Mouse (Mus musculus) NIH3T3 (cell line): ENCODE results near the gene Hoxd4.

ENCODE experiments used
- DNase-seq: peaks from one replicate; pipeline ENCODE4 v3.0.0-alpha.2; 2012; ENCODE audit warnings: low read depth

Gene Hoxd4

DNA sequence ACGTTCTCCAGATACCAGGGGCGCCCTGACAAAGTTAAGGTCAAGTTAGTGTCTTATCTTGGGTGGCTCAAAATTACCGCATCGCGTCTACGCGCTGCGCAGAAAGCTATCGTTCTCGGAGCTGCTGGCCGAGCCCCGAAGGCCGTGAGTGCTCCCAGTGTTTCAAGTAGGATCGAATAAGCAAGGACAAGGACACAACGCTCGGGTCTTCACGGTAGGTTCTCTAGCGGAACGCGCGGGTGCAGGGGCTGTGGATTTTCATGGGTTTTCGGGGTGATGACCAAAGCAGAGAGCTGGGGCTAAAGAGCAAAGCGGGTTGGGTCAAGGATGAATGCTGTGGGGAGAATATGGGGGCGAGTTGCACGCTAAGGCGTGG lies 32.1 kb upstream of the Hoxd4 start:
- no peak for DNase-seq

DNA sequence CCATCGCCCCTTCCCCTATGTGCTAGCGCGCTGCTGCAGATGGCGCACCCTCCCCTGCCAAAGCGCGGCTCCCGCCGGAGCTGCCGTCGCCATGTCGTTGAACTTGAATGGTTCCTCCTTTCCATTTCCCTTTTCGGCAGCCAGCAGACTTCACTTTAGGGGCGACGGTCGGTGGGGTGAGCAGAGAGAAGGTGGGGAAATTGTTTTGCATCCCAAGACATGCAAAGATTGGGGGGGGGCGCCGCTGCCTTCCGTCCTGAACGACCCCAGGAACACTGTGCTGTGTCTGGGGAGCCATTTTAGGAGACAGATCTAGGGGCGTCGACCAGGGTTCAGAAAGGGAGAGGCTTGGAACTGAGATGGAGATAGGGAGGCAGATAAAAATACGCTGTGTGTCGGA lies 31.7 kb upstream of the Hoxd4 start:
- no peak for DNase-seq

DNA sequence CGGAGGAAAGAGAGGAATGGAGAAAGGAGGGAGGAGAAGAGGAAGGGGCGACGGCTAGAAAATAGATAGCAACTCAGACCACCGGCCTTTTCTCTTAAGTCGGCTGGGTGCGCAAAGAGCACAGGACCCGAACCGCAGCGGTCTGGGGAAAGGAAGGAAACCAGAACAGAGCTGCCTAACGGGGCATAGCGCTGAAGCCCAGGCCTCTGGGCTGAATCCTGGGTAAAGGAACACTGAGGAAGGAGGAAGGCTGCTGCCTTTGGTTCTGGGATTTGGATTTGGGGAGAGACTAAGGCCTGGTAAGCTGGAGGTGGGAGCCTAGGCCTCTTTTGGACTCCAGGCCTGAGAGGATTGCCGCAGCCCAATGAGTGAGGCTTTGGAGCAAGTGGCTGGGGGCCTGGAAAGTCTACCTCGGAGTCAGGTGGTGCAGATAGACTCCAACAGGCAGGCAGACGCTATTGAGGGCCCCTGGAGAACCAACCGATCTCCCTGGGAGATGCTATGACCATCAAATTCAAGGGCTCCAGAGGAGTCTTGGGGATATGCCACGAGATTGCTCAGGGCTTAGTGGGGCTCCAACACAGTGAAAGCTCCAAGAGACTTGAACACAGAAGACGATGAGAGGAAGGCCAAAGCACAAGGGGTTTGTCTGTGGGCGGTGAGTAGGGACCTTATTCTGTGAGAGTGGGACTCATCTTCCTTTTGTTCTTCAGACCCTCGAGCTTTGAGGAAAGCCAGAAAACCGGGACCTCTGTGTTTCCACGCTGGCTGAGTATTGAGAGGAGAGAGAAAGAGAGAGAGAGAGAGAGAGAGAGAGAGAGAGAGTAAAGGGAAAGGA lies 30.9 kb upstream of the Hoxd4 start:
- DNase-seq = no peak

DNA sequence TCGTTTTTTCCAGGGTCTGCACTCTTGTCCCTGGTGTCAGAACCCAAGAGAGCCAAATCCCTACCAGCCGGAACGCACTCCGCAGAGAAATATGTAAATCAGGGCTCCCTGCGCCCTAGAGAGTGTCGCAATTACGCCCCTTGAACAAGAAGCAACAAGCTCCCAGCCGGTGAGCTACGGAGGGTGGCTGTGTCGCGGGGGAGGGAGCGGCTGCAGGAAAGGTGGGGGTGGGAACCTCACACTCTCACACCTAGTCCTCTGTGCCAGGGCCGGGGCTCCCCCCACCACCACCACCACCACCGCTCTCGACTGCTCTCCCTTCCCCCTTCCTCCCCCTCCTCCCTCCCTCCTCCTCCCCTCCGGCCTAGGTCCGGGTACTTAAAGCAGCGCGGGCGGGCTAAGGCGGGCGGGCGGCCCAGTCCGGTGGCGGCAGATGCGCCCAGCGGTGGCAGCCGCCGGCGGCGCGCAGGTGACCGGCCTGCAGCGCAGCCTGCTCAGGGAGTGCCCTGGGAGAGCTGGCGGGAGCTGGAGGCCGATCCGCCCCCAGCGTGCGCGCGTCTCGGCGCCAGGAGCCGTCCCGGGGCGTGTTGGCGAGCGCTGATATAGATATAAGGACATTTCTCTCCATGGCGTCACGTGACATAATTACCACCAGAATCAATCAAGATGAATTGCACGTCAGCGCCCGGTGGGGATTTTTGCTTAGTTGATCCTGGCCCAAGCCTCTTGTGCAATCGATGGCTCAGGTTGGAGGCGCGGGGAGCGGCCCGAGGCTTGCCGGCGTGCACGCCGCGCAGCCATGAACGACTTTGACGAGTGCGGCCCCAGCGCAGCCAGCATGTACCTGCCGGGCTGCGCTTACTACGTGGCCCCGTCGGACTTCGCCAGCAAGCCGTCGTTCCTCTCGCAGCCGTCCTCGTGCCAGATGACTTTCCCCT lies 29.9 kb upstream of the Hoxd4 start:
- DNase-seq = no peak

DNA sequence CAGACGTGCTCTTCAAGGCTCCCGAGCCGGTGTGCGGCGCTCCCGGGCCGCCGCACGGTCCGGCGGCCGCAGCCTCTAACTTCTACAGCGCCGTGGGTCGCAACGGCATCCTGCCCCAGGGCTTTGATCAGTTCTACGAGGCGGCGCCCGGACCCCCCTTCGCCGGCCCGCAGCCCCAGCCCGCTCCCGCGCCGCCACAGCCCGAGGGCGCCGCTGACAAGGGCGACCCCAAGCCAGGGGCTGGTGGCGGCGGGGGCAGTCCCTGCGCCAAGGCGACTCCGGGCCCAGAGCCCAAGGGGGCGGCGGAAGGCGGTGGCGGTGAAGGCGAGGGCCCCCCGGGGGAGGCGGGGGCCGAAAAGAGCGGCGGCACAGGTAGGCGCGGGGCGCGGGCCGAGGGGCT lies 28.9 kb upstream of the Hoxd4 start:
- DNase-seq = no peak

DNA sequence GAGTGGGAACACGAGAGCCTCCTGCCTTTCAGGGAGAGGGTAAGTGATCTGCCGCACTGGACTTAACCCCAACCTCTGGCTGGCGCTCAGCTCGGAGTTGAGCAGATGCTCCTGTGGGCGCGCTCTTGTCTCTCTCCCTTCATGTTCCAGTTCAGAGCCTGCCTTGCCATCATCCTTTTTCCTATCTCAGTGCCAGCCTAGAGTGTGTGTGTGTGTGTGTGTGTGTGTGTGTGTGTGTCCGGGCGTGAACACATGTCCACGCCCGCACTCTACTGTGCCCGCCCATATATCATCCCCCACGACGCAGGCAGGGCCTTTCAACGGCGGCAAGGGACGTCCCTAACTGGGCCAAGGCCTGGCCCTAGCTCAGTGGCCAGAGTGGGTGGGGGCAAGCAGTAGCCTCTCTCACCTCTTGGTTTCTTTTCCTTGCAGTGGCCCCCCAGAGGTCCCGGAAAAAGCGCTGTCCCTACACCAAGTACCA lies 28.2 kb upstream of the Hoxd4 start:
- DNase-seq = no peak

DNA sequence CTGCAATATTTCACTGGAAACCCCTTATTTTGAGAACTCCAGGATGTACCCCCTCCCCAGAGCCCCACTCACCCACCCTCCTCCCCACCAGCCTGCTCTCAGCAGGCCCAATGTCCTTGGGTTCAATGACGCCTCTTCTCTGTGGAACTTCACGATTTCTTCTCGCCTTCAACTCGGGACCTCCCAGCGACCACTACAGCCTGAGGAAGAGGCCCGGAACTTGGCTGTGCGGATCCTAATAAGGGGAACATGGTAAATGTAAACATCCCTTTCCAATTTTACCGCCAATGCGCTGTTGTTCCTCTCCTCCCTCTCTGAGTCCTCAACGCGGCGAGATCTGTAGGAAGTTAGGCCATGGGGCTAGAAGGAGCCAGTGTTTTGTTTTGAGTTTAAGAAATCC lies 27.6 kb upstream of the Hoxd4 start:
- no peak for DNase-seq

DNA sequence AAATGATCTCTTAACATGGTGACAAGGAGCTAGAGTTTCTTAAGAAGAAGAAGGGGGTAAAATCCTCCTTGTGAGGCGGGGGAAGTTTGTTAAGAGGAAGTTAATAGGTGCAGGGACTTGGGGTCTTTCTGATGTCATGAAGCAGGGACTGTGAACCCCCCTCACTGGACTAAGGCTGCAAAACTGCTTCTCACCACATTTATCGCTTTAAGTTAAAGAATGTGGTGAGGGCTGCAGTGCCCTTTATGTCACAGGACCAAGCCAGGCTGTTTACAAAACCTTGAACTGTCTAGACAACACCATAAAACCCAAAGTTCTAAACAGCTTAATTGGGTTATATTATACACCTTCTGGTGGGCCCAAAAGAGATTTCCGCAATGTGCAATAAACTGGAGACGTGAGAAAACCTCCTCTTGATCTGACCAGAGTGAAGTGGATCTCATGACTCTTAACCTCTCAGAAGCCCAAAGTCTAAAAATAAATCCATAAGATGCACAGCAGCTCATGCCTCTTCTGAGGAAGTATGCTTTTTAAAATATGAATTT lies 26.6 kb upstream of the Hoxd4 start:
- no peak for DNase-seq

DNA sequence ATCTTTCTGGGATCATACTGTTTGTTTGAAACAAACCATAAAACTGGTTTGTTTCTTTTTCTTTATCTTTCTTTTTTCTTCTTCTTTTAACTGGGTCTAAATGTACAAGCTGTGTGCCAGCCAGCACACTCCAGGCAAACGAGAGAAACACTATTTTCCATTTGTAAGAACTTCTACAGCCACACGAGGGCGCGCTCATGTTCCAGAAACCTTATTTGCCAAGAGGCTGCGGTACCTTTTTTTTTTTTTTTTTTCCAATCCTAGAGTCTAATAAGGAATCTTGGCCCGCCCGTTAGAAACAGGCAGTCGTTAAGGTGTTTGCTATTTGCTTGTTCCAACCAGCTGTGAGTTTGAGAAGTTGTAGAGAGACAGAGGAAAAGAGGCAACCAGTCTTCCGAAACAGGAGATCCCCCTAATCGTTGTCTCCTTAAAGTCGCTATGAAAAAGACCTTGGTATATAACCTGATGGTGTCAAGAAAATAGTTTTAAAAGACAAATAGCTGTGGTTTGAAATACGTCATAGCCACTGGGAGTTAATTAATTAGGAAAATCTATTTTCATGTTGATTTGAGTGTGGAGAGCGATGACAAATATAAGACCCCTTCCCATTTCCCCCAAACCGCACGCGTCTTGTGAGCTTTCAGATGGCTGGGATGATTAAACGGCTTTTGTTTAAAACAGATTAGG lies 25.3 kb upstream of the Hoxd4 start:
- peak; percentile 89 for DNase-seq

DNA sequence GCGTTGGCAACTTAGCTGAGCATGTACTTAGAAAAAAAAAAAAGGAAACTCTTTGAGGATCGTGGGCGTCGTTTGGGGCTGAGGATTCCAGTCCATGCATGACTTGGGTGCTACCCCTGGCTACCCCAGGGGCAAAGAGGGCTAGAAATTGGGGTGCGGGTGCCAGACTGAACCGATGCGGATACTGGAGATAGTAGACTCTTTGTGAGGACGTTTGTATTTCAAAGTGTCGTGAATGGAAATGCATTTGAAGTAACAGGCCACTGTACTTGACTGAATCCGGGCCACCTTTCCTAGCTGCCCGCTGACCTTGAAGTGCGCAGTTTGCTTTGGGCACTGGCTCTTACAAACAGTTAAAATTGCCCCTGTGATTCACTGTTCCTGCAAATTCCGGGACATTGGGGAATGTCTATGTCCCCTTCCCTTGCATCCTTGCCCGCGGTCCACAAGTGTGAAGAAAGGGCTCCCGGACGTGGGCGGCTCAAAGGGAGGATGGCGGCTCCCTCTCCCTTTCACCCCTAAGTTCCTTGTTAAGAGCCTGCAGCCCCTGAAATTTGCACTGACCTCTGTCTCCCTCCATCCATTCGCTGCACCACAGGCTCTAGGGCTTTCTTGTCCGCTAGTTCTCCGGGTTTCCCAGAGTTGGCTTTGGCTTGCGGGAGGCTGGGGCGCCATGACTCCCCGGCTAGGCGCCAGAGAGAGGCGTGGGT lies 24.6 kb upstream of the Hoxd4 start:
- no peak for DNase-seq

DNA sequence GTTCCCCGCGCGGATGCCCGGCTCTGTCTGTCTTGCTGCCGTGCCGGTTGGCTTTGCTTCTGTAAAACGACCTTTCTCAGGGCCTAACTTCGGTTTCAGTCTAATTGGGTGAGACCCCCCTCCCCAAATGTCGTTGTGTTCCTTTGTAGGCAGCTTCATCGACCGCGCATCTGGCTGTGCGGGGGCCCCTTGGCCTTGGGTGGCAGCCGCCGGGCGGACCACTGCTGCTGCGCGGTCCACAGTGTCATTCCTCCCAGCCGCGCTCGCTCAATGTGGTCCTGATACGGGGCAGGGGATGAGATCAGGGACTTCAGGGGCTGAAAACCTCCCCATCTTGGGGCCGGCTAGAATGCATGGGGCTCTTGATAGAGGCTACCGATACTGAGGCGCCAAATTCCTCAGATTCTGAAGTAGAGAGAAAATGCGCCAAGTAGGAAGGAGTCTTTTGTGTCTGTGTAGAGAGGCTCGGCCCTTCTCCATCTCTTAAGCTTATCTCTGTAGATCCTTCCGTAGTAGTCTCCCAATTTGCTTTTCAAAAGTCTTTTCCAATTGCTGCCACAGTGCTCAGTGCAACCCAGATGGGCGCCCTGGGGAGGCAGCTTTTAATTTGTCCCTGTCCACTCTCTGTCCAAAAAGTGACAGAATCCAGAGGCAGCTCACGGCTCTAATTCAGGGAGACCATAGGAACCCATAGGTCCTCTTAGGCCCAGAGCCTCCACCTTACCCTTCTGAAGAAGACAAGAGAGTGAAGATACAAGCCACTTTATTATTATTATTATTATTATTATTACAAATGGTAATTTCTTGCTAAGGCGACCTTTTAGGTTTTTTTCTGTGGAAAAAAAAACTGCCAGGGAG lies 23.8 kb upstream of the Hoxd4 start:
- DNase-seq = no peak

DNA sequence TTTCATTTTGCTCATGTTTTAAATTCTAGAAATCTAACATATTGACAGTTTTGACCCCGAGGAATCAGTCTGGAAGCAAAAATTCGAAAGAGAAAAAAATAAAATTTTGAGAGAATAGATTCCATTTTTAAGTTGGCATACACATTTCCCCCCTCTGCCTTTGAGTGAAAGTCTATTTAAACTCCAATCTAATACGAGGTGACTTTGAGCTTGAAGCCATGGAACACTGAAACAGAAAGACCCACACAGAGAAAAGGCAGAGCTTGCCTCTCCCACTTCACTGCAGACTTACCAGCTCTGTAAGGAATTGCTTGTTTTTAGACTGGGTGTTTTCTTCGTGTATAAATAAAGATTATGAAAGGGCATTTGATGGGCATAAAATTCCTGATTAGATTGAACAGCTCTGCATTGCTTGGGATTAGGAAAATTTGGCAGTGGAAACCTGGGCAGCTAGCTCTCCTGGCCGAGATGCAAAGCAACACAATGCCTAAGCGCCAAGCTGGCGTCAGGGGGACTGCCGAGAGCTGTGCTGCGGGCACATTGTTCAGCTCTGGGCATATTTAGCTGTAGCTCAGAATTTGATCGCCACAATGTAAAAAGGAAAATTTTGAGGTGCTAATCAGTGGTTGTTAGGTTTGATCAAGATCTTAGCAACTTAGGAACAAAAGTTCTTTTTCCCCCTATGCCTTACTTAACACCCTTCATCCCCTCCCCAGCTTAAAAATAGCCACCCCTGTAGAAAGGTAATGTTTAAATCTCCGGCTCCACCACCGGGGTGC lies 22.7 kb upstream of the Hoxd4 start:
- no peak for DNase-seq

DNA sequence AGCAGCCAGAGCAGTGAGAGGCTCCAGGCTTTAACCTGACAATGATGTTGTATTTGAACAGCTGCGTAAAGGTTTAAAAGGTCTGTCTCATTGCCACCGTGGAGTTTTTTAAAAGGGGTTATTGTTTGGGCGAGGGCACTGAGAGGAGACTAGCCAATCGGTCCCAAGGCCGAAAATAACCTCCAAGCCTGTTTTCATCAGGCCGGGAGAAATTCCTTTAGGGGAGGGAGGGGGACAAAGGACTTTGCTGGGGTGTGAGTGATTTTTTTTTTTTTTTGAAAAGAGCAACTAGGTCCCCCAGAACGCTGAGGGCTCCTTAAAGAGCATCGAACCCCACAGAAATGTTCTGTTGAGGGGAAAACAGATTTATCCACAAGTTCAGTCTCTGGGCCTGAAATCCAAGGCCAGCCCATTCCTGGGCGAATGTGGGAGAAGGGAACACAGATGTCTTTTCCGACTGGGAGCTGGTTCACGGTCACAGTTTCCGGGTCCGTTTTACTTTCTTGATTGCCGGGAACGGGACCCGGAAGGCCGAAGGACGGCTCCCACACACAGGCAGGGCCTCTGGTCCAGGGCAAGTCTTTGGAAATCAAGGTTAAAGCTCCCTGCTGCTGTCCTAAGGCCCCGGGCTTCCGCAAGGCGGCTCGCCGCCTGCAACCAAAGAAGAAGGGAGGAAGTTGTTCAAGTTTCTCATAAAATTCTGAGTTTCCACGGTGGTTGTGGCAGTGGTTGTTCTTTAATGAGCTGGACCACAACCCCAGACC lies 22.0 kb upstream of the Hoxd4 start:
- DNase-seq = no peak

DNA sequence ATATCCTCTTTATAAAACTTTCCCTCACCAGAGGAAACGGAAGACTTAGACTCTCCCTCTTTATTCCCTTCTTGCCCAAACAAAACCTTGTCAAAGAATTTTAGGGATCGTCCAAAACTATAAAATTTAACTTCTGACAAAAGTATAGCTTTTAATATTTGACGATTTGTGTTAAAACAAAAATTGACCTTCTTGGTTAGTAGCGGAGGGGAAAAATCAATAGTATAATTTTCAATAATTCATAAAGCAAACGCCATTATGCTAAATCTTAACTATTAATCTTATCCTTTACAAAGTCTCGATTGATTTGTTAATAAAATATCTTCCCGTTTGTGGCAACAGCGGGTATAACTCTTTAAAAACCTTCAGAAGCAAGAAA lies 21.4 kb upstream of the Hoxd4 start:
- DNase-seq = no peak

DNA sequence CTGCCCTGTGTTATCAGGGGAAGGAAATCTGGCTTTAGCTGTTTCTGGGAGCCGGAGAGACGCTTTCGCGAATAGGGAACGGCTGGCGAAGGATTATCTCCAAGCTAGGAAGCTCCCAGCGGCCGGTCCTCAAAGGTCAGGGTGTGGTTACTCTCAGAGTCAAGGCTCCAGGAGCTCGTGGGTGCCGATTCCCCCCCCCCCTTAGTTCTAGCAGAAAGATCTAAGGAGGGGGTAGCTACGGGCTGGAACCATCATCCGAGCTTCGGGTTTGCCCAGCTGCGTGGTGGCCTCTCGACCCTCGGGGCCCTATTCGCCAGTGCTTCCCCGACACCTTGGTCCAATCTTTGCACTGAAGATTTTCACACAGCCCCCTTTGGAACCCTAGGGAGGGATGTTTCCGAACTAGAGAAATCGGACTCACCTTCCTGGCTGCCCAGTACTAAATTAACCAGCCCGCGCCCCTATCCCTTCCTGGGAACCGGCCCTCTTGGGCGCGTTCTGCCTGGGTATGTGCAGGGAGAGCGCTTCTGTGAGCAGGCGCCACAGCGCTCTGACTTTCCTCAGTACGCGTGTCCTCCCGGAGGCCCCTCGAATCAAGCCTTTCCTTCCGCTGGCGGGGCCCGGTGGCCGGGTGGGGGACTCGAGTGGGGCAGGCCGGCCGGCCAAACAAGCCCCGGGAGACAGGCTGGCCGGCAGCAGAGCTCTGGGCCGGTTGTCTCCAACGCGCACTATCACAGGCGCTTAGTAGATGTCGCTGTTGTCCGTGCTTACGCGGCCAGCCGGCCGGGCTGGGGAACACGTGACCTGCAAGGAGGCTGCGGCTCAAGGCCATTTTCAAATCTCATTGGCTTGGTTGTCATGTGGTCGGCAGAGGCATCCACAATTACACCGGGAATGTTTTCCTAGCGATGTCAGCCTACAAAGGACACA lies 20.4 kb upstream of the Hoxd4 start, which contains the start of gene Hoxd10:
Gene Hoxd10, plus strand, starts transcription at position 903 of the 930 bp plus-strand sequence.
- DNase-seq = no peak

DNA sequence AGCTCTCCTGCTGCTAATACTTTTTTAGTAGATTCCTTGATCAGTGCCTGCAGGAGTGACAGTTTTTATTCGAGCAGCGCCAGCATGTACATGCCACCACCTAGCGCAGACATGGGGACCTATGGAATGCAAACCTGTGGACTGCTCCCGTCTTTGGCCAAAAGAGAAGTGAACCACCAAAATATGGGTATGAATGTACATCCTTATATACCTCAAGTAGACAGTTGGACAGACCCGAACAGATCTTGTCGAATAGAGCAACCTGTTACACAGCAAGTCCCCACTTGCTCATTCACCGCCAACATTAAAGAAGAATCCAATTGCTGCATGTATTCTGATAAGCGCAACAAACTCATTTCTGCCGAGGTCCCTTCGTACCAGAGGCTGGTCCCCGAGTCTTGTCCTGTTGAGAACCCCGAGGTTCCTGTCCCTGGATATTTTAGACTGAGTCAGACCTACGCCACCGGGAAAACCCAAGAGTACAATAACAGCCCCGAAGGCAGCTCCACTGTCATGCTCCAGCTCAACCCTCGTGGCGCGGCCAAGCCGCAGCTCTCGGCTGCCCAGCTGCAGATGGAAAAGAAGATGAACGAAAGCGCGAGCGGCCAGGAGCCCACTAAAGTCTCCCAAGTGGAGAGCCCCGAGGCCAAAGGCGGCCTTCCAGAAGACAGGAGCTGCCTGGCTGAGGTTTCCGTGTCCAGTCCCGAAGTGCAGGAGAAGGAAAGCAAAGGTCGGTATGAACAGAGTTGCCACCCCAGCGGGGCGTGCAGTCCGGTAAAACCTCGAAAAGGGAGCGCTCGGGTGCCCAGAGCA lies 19.5 kb upstream of the Hoxd4 start:
- DNase-seq = peak; percentile 22
